Mouse (Mus musculus): ENCODE results near the gene Cmtm7.

Gene Cmtm7

GRCm38 (mm10) chr9:114794491-114794890, 12.8 kb upstream of the Cmtm7 start:
- no peak for DNase-seq (ENCODE audit: low spot score in 2 of 2)

GRCm38 (mm10) chr9:114793764-114794295, 12.2 kb upstream of the Cmtm7 start:
- no peak for DNase-seq (ENCODE audit: low spot score in 2 of 2)

- no peak for DNase-seq (ENCODE audit: low spot score in 2 of 2)
Observed at GRCm38 (mm10) chr9:114789989-114790388, 8.3 kb upstream of the Cmtm7 start.

GRCm38 (mm10) chr9:114789557-114789956, 7.9 kb upstream of the Cmtm7 start:
- DNase-seq (ENCODE audit: low spot score in 2 of 2): no peak

GRCm38 (mm10) chr9:114788697-114789096, 7.0 kb upstream of the Cmtm7 start:
- no peak for DNase-seq (ENCODE audit: low spot score in 2 of 2)

GRCm38 (mm10) chr9:114787716-114788115, 6.1 kb upstream of the Cmtm7 start:
- no peak for DNase-seq (ENCODE audit: low spot score in 2 of 2)

GRCm38 (mm10) chr9:114787134-114787533, 5.5 kb upstream of the Cmtm7 start:
- no peak for DNase-seq (ENCODE audit: low spot score in 2 of 2)

GRCm38 (mm10) chr9:114785432-114786125, 3.9 kb upstream of the Cmtm7 start:
- DNase-seq (ENCODE audit: low spot score in 2 of 2): no peak

GRCm38 (mm10) chr9:114780746-114781525, 720 bp downstream of the Cmtm7 start:
- peak; percentile 16 to 39 for DNase-seq (ENCODE audit: low spot score in 2 of 2)

GRCm38 (mm10) chr9:114779984-114780745, 1.5 kb downstream of the Cmtm7 start:
- DNase-seq (ENCODE audit: low spot score in 2 of 2): no peak

- no peak for DNase-seq (ENCODE audit: low spot score in 2 of 2)
Observed at GRCm38 (mm10) chr9:114778877-114779276, 2.8 kb downstream of the Cmtm7 start.

- DNase-seq (ENCODE audit: low spot score in 2 of 2): no peak
Observed at GRCm38 (mm10) chr9:114778047-114778390, 3.6 kb downstream of the Cmtm7 start.

- DNase-seq (ENCODE audit: low spot score in 2 of 2): no peak
Observed at GRCm38 (mm10) chr9:114777178-114778046, 4.2 kb downstream of the Cmtm7 start.

- DNase-seq (ENCODE audit: low spot score in 2 of 2): no peak
Observed at GRCm38 (mm10) chr9:114776361-114776760, 5.3 kb downstream of the Cmtm7 start.

GRCm38 (mm10) chr9:114775272-114775671, 6.4 kb downstream of the Cmtm7 start:
- DNase-seq (ENCODE audit: low spot score in 2 of 2): no peak

GRCm38 (mm10) chr9:114774629-114775028, 7.0 kb downstream of the Cmtm7 start:
- DNase-seq (ENCODE audit: low spot score in 2 of 2): no peak

GRCm38 (mm10) chr9:114771565-114771964, 10.1 kb downstream of the Cmtm7 start:
- DNase-seq (ENCODE audit: low spot score in 2 of 2): no peak

GRCm38 (mm10) chr9:114770224-114770623, 11.4 kb downstream of the Cmtm7 start:
- DNase-seq (ENCODE audit: low spot score in 2 of 2): no peak

- DNase-seq (ENCODE audit: low spot score in 2 of 2): no peak
Observed at GRCm38 (mm10) chr9:114768066-114768465, 13.6 kb downstream of the Cmtm7 start.

GRCm38 (mm10) chr9:114767507-114767906, 14.1 kb downstream of the Cmtm7 start:
- no peak for DNase-seq (ENCODE audit: low spot score in 2 of 2)

GRCm38 (mm10) chr9:114767030-114767429, 14.6 kb downstream of the Cmtm7 start:
- DNase-seq (ENCODE audit: low spot score in 2 of 2): no peak

All from urinary bladder, postnatal 36 days (tissue).